Mouse (Mus musculus) T-helper 1 cell (primary cell): ENCODE data around the gene D11Wsu47e.

ENCODE experiments used
- in situ Hi-C: fragments of 300-600 bp; cut with MboI, MseI; formaldehyde crosslinking; loops from one replicate; pipeline ENCODE4 v1.15.1; 2025; ENCODE audit warnings: high pct_unique_total_duplicates

The D11Wsu47e gene

DNA sequence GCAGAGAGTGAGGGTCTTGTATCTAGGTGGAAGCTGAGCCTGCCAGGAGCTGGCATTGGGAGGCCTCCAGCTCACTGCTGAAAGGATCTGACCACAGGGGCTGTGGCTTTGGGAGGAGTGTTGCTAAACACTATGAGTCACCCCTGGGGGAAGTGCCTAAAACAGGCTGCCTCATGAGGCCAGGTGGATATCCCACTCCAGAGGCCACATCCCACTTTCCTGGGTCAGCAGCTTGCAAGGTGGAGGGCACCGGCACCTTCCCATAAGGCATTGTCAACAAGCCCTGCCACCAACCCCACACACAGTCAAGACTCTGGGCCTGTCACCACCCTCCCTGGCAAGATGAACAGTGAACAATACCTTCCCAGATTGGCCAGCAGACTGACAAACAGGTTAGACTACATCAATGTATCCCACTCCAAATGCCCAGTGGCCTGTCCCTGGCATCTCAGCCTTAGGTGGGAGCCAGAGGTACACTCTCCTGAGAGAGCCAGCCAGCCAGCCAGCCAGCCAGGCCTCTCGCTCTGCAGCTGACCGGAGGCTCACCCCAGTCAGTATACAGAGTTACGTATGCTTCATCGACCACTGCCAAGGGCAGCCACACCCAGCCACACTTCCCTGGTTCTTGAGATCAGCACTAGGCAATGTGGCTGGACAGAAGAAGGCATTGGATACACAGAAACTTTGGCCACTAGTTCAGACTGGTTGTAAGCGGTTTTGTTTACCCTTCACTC is 49.6 kb downstream of the D11Wsu47e start:
- in situ Hi-C loops: no loop called here

DNA sequence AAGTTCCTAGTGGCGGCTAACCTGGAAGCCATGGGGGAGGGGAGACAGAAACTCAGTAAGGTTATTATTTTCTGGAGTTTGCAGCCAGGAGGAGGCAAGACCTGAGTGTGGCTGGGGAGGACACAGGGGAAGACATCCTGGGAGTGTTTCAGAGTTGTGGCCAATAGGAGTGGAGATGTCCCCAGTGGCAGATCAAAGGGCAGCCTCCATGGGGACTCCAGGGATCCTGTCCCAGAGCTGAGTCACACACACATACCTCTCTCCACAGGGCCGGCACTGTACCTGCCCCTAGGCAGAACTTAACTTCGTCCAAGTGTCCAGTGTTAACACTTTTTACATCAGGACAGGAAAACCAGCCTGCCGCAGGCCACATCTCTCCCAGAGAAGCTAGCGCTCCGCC is 50.9 kb downstream of the D11Wsu47e start:
- in situ Hi-C loops: loop anchor here (5.0 kb wide), 1 partner anchor 87 kb away; no protein-coding TSS in a partner anchor

DNA sequence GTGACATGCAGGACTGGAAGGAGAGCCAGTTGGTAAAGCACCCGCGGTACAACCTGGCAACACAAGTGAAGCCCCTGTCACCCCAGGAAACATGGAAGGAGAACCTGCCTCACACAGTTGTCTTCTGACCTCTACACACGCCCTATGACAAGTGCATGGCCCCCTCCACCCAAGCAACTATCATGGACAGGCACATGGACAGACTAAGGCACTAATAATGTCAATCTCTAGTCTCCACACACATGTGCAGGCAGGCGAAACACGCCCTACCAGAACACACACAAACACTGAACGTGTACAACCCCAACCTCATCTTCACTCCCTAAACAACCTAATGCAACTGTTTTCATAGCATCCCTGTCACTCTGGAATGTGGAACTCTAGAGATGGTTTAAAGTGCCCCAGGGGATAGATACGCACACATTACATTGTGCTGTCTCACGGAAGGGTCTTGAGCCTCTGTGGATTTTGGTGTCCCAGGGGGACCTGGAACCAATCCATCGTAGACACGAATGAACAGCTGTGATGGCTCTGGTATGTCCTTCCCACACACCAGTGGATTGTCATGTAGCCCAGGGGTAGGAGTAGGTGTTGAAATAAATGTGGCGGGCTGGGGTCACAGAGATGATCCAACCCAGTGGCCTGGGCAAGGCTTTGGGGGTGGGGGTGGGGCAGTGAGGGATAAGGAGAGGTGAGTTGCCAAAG is 52.8 kb downstream of the D11Wsu47e start:
- in situ Hi-C loops: loop anchor here (5.0 kb wide), 1 partner anchor 85 kb away; no protein-coding TSS in a partner anchor

DNA sequence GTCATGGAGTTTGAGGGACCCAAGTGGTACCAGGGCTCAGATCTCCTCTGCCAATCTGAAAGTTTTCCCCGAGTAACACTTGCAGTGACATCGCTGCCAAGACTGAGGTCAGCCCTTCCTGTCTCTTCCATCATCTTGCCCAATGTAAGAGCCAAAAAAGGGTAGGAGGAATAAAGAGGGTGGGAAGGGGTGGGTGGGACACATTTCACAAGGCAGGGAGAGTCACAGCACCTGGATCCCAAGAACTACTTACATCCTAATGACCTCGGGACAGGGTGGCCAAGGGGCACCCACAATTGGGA is 53.3 kb downstream of the D11Wsu47e start:
- in situ Hi-C loops: loop anchor here (5.0 kb wide), 1 partner anchor 85 kb away; no protein-coding TSS in a partner anchor

DNA sequence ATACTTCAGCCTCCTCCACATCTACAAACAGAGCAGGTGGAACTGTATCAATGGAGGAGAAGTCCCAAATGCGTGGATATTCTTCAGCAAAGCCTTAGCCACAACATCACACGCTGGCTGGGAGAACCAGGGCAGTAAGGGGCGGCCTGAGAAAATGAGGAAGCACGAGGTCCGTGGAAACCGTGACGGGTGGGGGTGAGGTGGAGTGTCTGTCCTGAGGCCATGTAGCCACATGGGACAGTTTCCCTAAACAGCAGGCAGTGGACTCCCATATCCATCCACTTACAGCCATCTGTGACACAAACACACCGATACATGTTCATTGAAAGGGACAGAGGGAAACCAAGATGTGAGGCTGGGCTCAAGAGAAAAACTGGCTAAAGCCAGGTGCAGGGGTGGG is 53.7 kb downstream of the D11Wsu47e start:
- in situ Hi-C loops: loop anchor here (5.0 kb wide), 1 partner anchor 84 kb away; no protein-coding TSS in a partner anchor

DNA sequence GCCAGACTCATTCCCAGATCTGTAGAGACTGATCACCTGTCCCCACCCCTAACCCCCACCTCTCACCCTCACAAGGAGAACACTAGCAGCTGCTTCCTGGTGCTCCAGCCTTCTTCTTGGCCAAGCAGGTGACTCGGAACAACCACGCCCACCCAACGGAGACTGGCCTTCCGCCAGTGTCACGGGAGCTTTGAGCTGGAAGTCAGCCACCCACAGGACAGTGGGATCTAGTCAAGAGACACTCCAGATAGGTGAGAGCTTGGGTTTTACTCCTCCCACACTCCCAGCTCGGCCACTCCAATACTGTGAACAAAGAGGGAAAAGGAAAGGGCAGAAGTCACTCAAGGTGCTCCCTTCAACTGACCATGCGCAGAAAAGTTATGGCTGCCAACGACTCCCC is 55.0 kb downstream of the D11Wsu47e start:
- in situ Hi-C loops: loop anchor here (5.0 kb wide), 1 partner anchor 83 kb away; no protein-coding TSS in a partner anchor

DNA sequence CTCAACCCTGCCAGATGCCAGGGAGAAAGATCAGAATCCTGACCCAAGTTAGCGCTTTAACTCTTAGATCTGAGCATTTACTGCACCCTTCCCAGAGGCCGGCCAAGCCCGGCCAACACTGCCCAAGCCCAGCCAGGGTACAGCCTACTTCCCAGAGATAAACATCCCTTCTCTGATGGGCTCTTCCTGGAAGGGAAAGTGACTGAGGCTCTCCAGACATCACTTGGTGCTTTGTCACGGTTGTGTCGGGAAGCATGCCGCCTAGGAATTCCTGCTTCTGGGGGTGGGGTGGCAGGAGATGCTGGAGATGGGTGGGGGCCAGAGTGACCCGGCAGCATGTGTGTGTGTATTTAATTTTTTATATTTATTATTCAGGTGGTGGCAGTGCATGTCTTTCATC is 55.9 kb downstream of the D11Wsu47e start:
- in situ Hi-C loops: no loop called here

DNA sequence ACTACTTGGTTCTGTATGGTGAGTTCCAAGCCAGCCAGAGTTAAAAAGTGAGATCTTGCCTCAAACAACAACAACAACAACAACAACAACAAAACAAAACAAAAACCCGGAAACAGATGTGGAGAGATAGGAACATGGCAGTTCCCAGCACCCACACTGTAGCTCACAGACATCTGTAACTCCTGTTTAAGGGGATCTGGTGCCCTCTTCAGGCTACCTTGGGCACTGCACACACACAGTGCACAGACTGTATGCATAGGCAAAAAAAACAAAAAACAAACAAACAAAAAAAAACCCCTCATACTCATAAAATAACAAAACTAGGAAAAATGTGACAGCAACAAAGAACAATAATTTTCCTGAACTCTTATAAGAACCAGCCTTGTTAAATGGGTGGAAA is 58.8 kb downstream of the D11Wsu47e start:
- in situ Hi-C loops: no loop called here
